Mouse (Mus musculus) urinary bladder, postnatal 10 days (tissue): Measurements from ENCODE around the gene Elfn2.

Source experiments
- DNase-seq: peaks from one replicate; pipeline ENCODE4 v3.0.0; 2022; ENCODE audit warnings: low spot score

Elfn2 gene

DNA sequence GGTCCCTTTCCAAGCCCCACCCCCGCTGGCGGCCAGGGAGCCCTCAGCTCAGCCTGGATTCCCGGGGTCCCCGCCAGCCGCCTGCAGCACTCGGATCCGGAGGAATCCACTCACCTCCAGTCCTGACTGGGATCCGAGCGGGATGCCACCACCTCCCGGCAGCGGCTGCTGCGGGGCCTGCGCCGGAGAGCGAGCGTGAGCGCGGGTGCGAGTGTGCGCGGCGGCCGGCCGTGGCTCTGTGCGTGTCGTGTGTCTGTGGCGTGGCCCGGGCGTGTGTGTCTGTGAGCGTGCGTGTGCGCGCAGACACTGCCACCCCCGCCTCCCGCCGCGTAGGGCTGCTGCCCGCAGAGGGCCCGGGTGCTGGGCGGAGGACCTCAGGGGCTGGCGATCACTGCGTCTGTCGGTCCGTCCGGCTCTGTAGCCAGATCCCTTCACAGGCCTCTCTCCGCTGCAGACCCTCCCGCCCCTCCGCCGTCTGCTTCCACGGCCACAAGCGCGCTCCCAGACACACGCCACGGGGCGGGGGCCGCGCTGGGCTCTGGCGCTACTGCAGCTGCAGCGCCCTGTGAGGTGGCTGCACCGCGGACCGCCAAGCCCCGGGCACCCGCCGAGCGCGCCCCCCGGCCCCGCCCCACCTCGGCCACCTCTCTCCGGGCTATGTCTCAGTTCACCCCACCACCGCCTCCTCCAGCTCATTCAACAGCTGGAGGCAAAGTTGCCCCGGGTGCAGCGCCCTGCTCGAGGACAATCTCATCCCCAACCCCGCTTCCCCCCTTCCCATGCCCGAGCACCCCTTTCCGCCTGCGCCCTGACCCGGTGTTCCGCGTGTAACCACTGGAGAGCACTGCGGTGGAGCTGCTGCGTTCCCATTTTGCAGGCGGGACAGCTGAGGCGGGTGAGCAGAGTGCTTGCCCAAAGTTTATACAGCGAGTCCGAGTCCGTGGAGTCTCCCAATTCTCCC lies at the start of gene Elfn2:
Gene Elfn2 (minus strand): TSS at position 482 of the 961 bp plus-strand sequence.
- DNase-seq = no peak

- no peak for DNase-seq
Measured at GRCm38 (mm10) chr15:78763704-78764103, 45.1 kb upstream of the Elfn2 start.

DNA sequence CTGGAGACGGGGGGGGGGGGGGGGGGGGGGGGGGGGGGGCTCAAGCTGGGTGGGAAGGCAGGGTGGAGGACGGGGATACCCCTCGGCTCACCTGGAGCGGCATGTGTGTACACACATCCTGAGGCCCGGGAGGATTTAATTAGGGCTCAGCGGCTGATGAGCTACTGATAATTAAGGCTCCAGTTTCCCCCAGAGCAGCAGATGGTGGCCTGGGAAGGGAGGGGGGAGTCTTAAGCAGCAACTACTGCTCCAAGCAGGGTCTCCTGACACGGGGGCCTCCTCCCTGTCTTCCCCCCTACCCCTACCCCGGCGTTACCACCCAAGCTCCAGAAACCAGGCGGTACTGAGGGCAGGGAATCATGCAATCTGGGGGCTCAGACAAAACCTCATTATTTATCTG lies 44.6 kb upstream of the Elfn2 start:
- DNase-seq = no peak

GRCm38 (mm10) chr15:78761112-78761511 lies 42.5 kb upstream of the Elfn2 start:
- no peak for DNase-seq

GRCm38 (mm10) chr15:78758132-78758531 lies 39.6 kb upstream of the Elfn2 start:
- no peak for DNase-seq

DNA sequence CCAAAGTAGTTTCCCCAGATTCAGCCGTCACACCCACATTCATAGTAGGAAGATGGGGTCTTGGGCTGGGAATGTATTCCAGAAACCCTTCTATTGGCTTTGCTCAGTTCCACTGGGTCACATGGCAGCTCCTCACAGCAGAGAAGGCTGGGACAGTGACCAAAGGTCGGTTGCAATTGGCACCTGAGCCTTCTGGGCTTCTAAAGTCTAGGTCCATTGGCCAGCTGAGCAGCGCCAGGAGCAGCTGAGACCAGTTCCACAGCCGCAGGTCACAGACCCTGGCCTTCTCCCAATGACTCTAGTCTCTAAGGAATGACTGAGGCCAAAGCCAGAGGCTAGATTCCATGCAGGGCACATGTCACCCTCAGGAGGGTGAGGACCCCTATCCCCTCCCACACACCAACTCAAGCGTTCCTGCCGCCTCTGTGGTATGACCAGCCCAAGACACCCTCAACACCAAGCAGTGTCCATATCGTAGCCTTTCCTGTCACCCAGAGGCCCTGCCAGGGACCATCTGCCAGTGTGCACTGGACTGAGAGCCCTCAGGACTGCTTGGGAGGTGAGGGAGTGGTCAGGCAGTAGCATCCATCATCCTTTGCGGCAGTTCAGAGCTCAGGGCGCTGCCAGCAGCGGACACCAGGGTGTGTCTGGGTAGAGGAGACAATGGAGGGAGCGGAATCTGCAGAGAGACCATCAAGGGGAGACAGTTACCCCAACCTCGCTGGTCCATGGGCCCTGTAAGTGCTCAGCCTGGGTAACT lies 37.6 kb upstream of the Elfn2 start:
- no peak for DNase-seq

DNA sequence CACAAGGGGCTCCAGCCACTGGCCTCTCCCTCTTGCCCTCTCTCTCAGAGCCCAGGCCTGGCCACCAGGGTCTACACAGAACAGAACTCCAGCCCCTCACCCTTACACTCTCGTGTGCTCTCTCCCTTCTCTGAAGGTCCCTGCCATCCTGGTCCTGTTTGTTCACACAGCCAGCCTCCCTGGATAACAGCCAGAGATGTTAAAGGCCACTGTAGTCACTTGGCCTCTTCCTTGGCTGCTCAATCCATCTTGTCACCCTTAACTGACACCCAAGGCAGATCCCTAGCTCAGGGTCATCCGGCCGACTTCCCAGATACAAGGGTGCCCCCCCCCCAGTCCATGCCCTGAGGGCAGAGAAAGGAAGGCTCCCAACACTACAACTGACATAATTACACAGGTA lies 36.7 kb upstream of the Elfn2 start:
- no peak for DNase-seq

- no peak for DNase-seq
Measured at GRCm38 (mm10) chr15:78754144-78754543, 35.6 kb upstream of the Elfn2 start.

- DNase-seq = no peak
Measured at GRCm38 (mm10) chr15:78752991-78753390, 34.4 kb upstream of the Elfn2 start.

DNA sequence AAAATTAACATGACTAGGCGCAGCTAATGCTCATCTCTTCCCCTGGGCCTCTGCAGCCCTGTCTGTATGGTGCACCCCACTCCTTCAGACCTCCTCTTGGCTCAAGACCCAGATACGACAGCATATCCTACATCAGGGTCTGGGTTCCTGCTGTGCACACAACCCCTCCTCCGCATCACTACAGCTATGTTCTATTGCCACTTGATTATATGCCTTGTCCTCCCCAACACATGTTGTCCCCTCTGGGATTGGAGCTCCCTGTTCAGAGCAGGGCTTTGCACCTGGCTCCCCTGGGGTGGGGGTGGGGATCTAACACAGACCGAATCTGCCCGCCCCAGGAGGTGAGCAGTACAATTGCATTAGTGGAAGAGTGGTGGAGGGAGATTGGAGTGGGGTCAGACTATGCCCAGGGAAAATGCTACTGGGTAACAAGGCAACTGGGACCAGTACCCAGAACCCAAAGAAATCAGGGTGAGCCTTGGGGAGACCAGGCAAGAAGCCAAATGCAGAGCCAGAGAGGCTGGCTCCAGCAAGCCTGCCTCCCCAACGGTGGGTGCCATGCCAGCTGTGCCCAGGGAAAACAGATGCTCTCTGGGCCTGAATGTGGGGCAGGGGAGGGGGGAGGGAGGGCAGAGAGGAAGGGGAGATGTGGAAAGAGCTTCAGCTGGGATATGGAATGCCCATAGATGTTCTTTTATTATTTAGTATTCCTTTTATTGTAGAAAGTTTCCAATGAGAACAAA lies 32.2 kb upstream of the Elfn2 start:
- no peak for DNase-seq

- no peak for DNase-seq
Measured at GRCm38 (mm10) chr15:78749855-78750254, 31.3 kb upstream of the Elfn2 start.

- no peak for DNase-seq
Measured at GRCm38 (mm10) chr15:78744206-78744605, 25.6 kb upstream of the Elfn2 start.

DNA sequence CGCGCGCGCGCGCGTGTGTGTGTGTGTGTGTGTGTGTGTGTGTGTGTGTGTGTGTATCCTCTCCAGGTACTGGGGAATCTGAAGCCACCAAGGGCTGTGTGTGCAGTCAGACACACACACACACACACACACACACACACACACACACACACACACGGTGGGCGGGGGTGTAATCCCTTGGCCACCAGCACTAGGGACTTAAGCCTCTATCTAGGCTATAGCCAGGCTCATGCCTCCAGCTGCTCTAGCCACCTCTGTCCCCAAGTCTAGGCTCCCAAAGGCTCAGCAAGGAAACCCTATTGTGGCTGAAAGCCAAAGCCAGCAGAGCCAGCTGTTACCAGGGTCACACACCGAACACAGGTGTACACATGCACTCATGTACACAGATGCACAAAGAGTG lies 24.3 kb upstream of the Elfn2 start:
- DNase-seq = no peak

- no peak for DNase-seq
Measured at GRCm38 (mm10) chr15:78740662-78741061, 22.1 kb upstream of the Elfn2 start.

DNA sequence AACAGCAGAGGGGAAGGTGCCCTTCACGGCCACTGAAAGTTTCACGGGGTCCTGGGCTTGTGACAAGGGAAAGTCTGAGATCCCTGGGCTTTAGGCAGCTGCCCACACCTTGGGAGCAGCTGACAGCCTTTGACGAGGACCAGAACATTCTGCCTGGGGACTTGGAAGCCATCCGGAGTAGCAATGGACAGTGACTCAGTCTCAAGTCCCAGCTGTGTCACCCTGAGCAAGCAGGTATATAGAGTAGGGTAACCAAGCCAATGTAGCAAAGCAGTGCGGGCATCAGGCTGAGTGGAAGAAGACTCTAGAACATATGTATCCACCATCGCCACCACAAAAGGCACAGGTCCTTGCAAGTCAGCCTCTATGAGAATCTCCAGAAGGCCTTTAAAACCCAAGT lies 18.6 kb upstream of the Elfn2 start:
- DNase-seq = no peak

GRCm38 (mm10) chr15:78736681-78737100 lies 18.1 kb upstream of the Elfn2 start:
- DNase-seq = no peak

- DNase-seq = no peak
Measured at GRCm38 (mm10) chr15:78736181-78736579, 17.6 kb upstream of the Elfn2 start.

GRCm38 (mm10) chr15:78735431-78736180 lies 17.0 kb upstream of the Elfn2 start:
- no peak for DNase-seq

- no peak for DNase-seq
Measured at GRCm38 (mm10) chr15:78731830-78732229, 13.3 kb upstream of the Elfn2 start.

- no peak for DNase-seq
Measured at GRCm38 (mm10) chr15:78730315-78731049, 11.9 kb upstream of the Elfn2 start.

DNA sequence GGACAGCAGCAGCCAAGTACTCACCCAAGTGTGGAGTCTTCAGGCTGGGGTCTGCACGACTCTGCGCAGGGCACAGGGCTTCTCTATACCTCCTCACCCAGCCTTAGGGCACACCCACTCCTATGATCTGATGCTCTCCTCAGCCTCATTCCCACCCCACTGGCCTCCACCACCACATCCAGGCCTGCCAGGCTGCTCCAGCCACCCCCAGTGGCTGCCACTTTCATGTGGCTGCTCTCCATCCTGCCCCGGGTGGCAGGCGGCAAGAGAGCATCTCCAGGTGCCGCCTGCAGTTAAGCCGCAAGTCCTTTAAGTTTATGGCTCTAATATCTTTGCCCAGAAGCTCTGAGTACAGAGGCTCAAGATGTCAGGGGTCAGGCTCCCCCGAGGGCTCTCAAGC lies 8.1 kb upstream of the Elfn2 start:
- no peak for DNase-seq
